Mouse (Mus musculus) brain, embryonic 14.5 days (tissue): ENCODE results near the gene Gipc2. TPM values are rescaled to one million over a fixed set of nuclear protein-coding genes. Genes with fewer than 3 reads are reported as not detected.

ENCODE experiments used
- DNase-seq: peaks from one replicate; pipeline ENCODE4 v3.0.0-alpha.2; 2011; ENCODE audit warnings: low read depth
- CTCF ChIP-seq: fragments of 200-500 bp; IDR thresholded peaks from 2 replicates; pipeline ENCODE4 v1.5.1; 2012; ENCODE audit warnings: inconsistent platforms, mild to moderate bottlenecking, moderate library complexity, borderline replicate concordance; ENCODE audit not compliant: insufficient read depth, insufficient read length; ENCODE audit errors: extremely low read depth
- POLR2A ChIP-seq: fragments of 200-500 bp; IDR thresholded peaks from 2 replicates; pipeline ENCODE4 v1.6.1; 2012; ENCODE audit warnings: mild to moderate bottlenecking, inconsistent platforms, borderline replicate concordance; ENCODE audit not compliant: poor library complexity, insufficient read depth, insufficient read length, severe bottlenecking; ENCODE audit errors: extremely low read depth
- polyA plus RNA-seq: library from polyadenylated mRNA; depleted of rRNA; stranded (reverse); fragments of >200 nt; gene quantifications from 2 replicates; pipeline ENCODE4 v1.2.3, GENCODE M21; 2012

The Gipc2 gene
- polyA plus RNA-seq, 1 experiment = 6.0 TPM

GRCm38 (mm10) chr3:152165014-152165350 lies 1.0 kb downstream of the Gipc2 start:
- no peak for TF ChIP-seq CTCF
- TF ChIP-seq POLR2A = no peak
- DNase-seq = no peak

DNA sequence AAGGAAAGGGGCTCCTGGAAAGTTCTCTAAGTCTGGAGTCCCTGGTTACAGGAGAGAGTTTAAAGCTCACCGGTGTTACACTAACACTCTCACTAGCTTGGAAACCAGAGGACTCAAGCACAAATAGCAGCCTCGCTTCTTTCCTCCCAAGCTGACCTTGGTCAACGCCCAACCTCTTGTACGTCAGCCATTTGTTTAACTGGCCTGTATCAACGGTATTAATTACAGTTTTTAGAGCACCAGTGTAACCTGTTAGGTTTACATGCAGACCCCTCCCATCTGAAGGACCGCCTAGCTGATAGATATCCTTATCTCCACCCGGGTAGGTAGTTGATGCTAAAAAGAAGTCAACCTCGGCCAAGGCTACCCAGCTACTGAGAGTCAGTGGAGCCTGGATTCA lies 2.7 kb downstream of the Gipc2 start:
- TF ChIP-seq CTCF (no peak), POLR2A (no peak)
- no peak for DNase-seq

DNA sequence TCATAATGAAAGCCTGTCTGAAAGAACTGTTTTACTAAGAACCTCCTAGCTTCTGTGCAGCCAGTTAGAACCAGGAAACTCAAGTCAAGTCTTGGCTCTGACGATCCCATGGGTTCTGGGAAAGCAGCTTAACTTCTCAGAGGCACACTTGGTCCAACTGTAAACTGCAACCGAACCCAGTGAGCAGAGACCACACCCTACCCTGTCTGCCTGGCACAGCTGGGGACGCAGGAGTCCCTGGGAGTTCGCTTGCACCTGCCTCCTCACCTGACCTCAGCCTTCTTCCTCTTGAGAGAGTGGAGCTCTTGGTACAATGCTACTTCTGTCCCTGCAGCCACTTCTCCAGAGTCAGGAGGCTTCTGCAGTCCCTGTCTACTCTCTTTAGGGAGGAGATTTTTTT lies 5.4 kb downstream of the Gipc2 start:
- TF ChIP-seq POLR2A (no peak), CTCF (no peak)
- no peak for DNase-seq

- peak; percentile 11 for DNase-seq
- no peak for TF ChIP-seq CTCF
- TF ChIP-seq POLR2A = no peak
Measured at GRCm38 (mm10) chr3:152159321-152159720, 6.7 kb downstream of the Gipc2 start.

DNA sequence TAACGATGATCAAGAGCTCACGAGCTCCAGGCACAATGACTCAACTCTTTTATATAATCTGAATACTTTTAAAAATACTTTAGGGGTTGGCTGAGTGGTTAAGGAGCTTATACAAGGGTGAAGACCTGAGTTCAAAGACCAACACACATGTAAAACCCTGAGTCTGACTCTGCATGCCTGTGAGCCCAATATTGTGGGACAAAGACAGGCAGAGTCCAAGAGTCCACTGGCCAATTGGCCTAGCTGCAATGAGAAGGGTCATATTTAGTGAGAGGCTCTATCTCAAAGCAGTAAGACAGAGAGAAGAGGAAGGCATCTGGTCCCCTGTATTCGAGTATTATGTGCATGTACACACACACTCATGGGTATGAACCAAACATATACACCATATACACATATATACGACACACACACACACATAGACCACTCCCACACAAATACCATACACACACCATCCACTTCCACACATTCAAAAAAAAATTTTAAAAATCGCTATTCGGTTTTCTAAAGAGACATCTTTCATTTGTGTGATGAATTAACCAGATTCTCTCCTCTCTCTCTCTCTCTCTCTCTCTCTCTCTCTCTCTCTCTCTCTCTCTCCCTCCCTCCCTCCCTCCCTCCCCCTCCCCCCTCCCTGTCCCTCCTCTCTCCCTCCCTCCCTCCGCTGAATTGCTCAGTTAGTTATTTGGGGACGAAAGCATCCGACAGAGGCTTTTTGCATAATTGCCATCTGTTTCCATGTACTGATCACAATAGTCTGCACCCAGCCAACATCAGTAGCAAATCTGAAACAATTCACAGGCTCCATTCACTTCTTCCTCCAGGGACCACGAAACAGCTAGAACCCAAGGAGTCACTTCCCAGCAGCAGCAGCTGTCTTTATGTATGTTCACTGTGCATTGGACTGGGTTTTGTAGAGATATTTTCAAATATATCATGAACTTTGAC lies 7.4 kb downstream of the Gipc2 start:
- no peak for TF ChIP-seq CTCF
- TF ChIP-seq POLR2A = no peak
- peak; percentile 81 for DNase-seq

GRCm38 (mm10) chr3:152156816-152157496 lies 9.1 kb downstream of the Gipc2 start:
- TF ChIP-seq CTCF (no peak), POLR2A (no peak)

GRCm38 (mm10) chr3:152155296-152155948 lies 10.6 kb downstream of the Gipc2 start:
- TF ChIP-seq POLR2A (no peak), CTCF (no peak)
- DNase-seq = peak; percentile 75

More at GRCm38 (mm10) chr3:152156816-152157496, 9.1 kb downstream of the Gipc2 start:
- no peak for DNase-seq

GRCm38 (mm10) chr3:152154095-152154494 lies 11.9 kb downstream of the Gipc2 start:
- no peak for TF ChIP-seq POLR2A
- TF ChIP-seq CTCF = no peak
- no peak for DNase-seq

DNA sequence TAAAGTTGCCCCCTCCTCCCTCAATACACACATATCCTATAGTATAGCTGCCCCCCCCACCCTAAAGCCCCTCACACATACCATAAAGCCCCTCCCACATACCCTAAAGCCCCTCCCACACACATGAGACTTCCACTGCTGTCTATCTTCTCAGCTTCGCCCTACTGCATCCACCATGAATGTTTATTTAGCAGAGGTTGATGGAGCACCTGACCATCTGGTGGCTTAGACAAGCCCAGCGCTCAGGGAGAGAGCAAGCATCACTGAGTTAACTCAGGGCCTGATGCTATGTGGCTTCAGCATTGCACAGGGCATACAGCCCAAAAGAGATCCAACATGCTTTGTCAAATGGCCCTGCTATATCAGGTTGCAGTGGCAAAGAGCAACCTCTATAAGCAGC lies 12.9 kb downstream of the Gipc2 start:
- DNase-seq = no peak
- TF ChIP-seq CTCF = no peak
- TF ChIP-seq POLR2A = no peak

GRCm38 (mm10) chr3:152152483-152152804 lies 13.6 kb downstream of the Gipc2 start:
- DNase-seq = no peak
- TF ChIP-seq CTCF = no peak
- no peak for TF ChIP-seq POLR2A

DNA sequence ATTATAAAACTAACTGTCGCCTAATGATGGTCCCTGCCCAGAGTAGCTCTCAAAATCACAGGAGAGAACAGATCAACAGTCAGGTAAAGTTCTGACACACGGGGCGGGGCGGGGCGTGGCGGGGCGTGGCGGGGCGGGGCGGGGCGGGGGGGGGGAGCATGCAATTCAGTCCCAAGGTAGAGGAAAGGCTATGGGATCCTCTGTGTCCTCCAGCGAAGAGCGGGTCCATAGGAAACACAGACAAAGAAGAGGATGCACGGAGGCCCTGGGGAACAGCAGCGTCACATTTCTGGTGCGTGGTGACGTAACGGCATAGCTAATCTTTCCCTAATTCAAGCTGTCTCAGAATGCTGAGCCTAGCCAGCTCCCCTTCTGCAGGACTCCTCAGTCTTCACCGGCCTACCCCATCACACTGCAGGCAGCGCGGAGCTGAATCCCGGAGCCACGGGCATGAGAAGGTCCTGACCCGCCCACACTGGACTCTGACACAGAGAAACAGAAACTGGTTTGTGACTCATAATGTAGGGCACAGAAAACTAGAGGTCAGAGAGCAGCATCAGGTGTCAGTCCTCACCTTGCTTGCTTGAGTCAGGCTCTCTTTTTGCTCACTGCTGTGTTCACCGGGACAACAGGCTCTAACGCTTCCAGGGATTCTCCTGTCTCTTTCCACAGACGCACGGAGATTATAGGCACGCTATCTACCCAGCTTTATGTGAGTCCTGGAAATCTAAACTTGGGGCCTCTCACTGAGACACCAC lies 14.1 kb downstream of the Gipc2 start:
- DNase-seq = peak; percentile 33
- TF ChIP-seq POLR2A = no peak
- TF ChIP-seq CTCF = no peak

- TF ChIP-seq CTCF (no peak), POLR2A (no peak)
- no peak for DNase-seq
Measured at GRCm38 (mm10) chr3:152149863-152150262, 16.2 kb downstream of the Gipc2 start.
